In genomic region chr16:4604293-4604837, GRCm38 (mm10) we compare ENCODE assay signal across 9 mouse cellular contexts. TPM values are rescaled to one million over a fixed set of nuclear protein-coding genes. Genes with fewer than 3 reads are reported as not detected.
DNase-seq lines count a peak whose midpoint lies in the region; ATAC-seq and TF ChIP-seq lines count a peak whose summit lies in the region.
"Had no signal": no experiment of that assay in that cellular context is flagged by ENCODE, and none has a peak within 500 bp of the region (broad histone marks: within the 10 kb centered on the region; RNA-seq: fewer than 3 reads in every experiment).

No protein-coding gene starts in this region.

- no peak overlapping the region for H3K4me3 ChIP-seq in hindbrain, embryonic 11.5 days (ENCODE audit: low read depth, low read length)
- no peak overlapping the region for H3K4me3 ChIP-seq in hindbrain, embryonic 14.5 days (replicated peaks; ENCODE audit: low read length)
- H3K4me3 ChIP-seq in embryonic facial prominence, embryonic 14.5 days (ENCODE audit: low read depth, low read length), result no peak overlapping the region
- H3K4me3 ChIP-seq in kidney, embryonic 14.5 days (ENCODE audit: low read length), result no peak overlapping the region
- no peak overlapping the region for H3K4me3 ChIP-seq in lung, postnatal 0 days (ENCODE audit: low read depth, low read length)
- H3K4me3 ChIP-seq: erythroblast, embryonic 14.5 days had no signal

- H3K36me3 ChIP-seq in hindbrain, embryonic 11.5 days (ENCODE audit: control insufficient read depth, insufficient read depth, low read length), result no peaks in the 10 kb centered on the region
- 0 out of 2 replicates have a peak, but pooled peaks cover 8% of the 10 kb centered on the region for H3K36me3 ChIP-seq in hindbrain, embryonic 14.5 days (replicated peaks; ENCODE audit: control insufficient read depth, insufficient read depth)
- H3K36me3 ChIP-seq in embryonic facial prominence, embryonic 14.5 days (ENCODE audit: control insufficient read depth, insufficient read depth, low read length), result peaks cover 8% of the 10 kb centered on the region; the same call in 1 of the 2 replicates
- H3K36me3 ChIP-seq in kidney, embryonic 14.5 days (ENCODE audit: control insufficient read depth, insufficient read depth, low read length), result peaks cover 9% of the 10 kb centered on the region
- H3K36me3 ChIP-seq in lung, postnatal 0 days (ENCODE audit: insufficient read depth, low read length), result no peaks in the 10 kb centered on the region

- TF ChIP-seq CTCF in lung, postnatal 0 days (IDR thresholded peaks at IDR 0.05), result no peak

- H3K4me2 ChIP-seq in hindbrain, embryonic 11.5 days (replicated peaks; ENCODE audit: low read depth, low read length), result no peak overlapping the region
- H3K4me2 ChIP-seq in hindbrain, embryonic 14.5 days (replicated peaks), result no peak overlapping the region
- H3K4me2 ChIP-seq in embryonic facial prominence, embryonic 14.5 days (ENCODE audit: low read depth, low read length), result no peak overlapping the region
- H3K4me2 ChIP-seq in kidney, embryonic 14.5 days (replicated peaks; ENCODE audit: low read depth, low read length), result no peak overlapping the region; the same call in 1 of the 2 replicates
- no peak overlapping the region for H3K4me2 ChIP-seq in lung, postnatal 0 days (replicated peaks; ENCODE audit: low read depth, low read length)

- TF ChIP-seq EP300 in lung, postnatal 0 days (IDR thresholded peaks at IDR 0.05), result no peak

- WGBS in hindbrain, embryonic 11.5 days, result 67% methylated on average over 11 of the region's 11 CpGs
- WGBS in hindbrain, embryonic 14.5 days, result 74% methylated on average over 11 of the region's 11 CpGs
- 68% methylated on average over 8 of the region's 11 CpGs for WGBS in embryonic facial prominence, embryonic 14.5 days
- WGBS in kidney, embryonic 14.5 days, result 52% methylated on average over 11 of the region's 11 CpGs
- WGBS in lung, postnatal 0 days, result 45% methylated on average over 11 of the region's 11 CpGs

- DNase-seq in hindbrain, embryonic 11.5 days (ENCODE audit: low spot score), result no peak
- no peak for DNase-seq in hindbrain, embryonic 14.5 days (ENCODE audit: low spot score)
- DNase-seq in embryonic facial prominence, embryonic 14.5 days (ENCODE audit: low spot score), result no peak
- peak; percentile 37 for DNase-seq in lung, postnatal 0 days (ENCODE audit: low spot score)
- DNase-seq in adrenal gland, adult 8-10 months, result no peak

- ATAC-seq in hindbrain, embryonic 11.5 days (ENCODE audit: low FRiP score), result no peak
- no peak for ATAC-seq in hindbrain, embryonic 14.5 days (ENCODE audit: low FRiP score)
- ATAC-seq in embryonic facial prominence, embryonic 14.5 days (ENCODE audit: low read depth), result no peak
- ATAC-seq in kidney, embryonic 14.5 days (ENCODE audit: low FRiP score, low TSS enrichment), result no peak
- no peak for ATAC-seq in lung, postnatal 0 days
- ATAC-seq in megakaryocyte, adult 5-6 weeks (ENCODE audit: poor library complexity, severe bottlenecking), result no peak

- H3K9me3 ChIP-seq in hindbrain, embryonic 11.5 days (ENCODE audit: control insufficient read depth, low read length), result no peaks in the 10 kb centered on the region
- H3K9me3 ChIP-seq in hindbrain, embryonic 14.5 days (ENCODE audit: control insufficient read depth, low read length), result no peaks in the 10 kb centered on the region
- H3K9me3 ChIP-seq in embryonic facial prominence, embryonic 14.5 days (ENCODE audit: control insufficient read depth, low read length), result no peaks in the 10 kb centered on the region
- no peaks in the 10 kb centered on the region for H3K9me3 ChIP-seq in kidney, embryonic 14.5 days (ENCODE audit: control insufficient read depth, low read length)
- H3K9me3 ChIP-seq in lung, postnatal 0 days (ENCODE audit: low read length), result no peaks in the 10 kb centered on the region

- H3K27me3 ChIP-seq in hindbrain, embryonic 11.5 days (ENCODE audit: control insufficient read depth, insufficient read depth, low read length), result no peaks in the 10 kb centered on the region
- no peaks in the 10 kb centered on the region for H3K27me3 ChIP-seq in hindbrain, embryonic 14.5 days (ENCODE audit: control insufficient read depth, insufficient read depth, low read length)
- H3K27me3 ChIP-seq in embryonic facial prominence, embryonic 14.5 days (replicated peaks; ENCODE audit: control insufficient read depth, insufficient read depth, low read length), result no peaks in the 10 kb centered on the region
- H3K27me3 ChIP-seq in kidney, embryonic 14.5 days (ENCODE audit: control insufficient read depth, insufficient read depth, low read length), result no peaks in the 10 kb centered on the region
- H3K27me3 ChIP-seq in lung, postnatal 0 days (replicated peaks; ENCODE audit: insufficient read depth, low read length), result no peaks in the 10 kb centered on the region

- peak overlapping the region; percentile 11; the same call in 1 of the 2 replicates for H3K27ac ChIP-seq in hindbrain, embryonic 11.5 days (ENCODE audit: low read depth, low read length)
- no peak overlapping the region for H3K27ac ChIP-seq in hindbrain, embryonic 14.5 days
- no peak overlapping the region; the same call in 1 of the 2 replicates for H3K27ac ChIP-seq in embryonic facial prominence, embryonic 14.5 days (replicated peaks; ENCODE audit: low read depth, low read length)
- H3K27ac ChIP-seq in kidney, embryonic 14.5 days (ENCODE audit: low read depth, low read length), result peak overlapping the region; percentile 85
- H3K27ac ChIP-seq in lung, postnatal 0 days (ENCODE audit: low read length), result peak overlapping the region; percentile 51; the same call in 1 of the 2 replicates

- 0 out of 2 replicates have a peak overlapping the region, but pooled peaks have one; percentile 19 for H3K9ac ChIP-seq in hindbrain, embryonic 11.5 days (ENCODE audit: low read depth, low read length)
- no peak overlapping the region for H3K9ac ChIP-seq in hindbrain, embryonic 14.5 days
- 0 out of 2 replicates have a peak overlapping the region, but pooled peaks have one; percentile 17 for H3K9ac ChIP-seq in embryonic facial prominence, embryonic 14.5 days (ENCODE audit: low read depth, low read length)
- H3K9ac ChIP-seq in kidney, embryonic 14.5 days (ENCODE audit: low read depth, low read length), result peak overlapping the region; percentile 46; the same call in 1 of the 2 replicates
- no peak overlapping the region for H3K9ac ChIP-seq in lung, postnatal 0 days (replicated peaks; ENCODE audit: low read depth)

- peaks cover 43% of the 10 kb centered on the region for H3K4me1 ChIP-seq in hindbrain, embryonic 11.5 days (replicated peaks; ENCODE audit: control insufficient read depth, insufficient read depth, low read length)
- peaks cover 50% of the 10 kb centered on the region for H3K4me1 ChIP-seq in hindbrain, embryonic 14.5 days (replicated peaks; ENCODE audit: control insufficient read depth, insufficient read depth, low read length)
- H3K4me1 ChIP-seq in embryonic facial prominence, embryonic 14.5 days (ENCODE audit: control insufficient read depth, insufficient read depth, low read length), result peaks cover 62% of the 10 kb centered on the region
- peaks cover 81% of the 10 kb centered on the region for H3K4me1 ChIP-seq in kidney, embryonic 14.5 days (ENCODE audit: control insufficient read depth, insufficient read depth, low read length)
- peaks cover 28% of the 10 kb centered on the region; the same call in 1 of the 2 replicates for H3K4me1 ChIP-seq in lung, postnatal 0 days (ENCODE audit: insufficient read depth, low read depth, low read length)

RNA-seq across cellular contexts. Expression of gene Glis2, which starts 9.9 kb away (rescaled TPM):
- 26.3 and 27.6 TPM in 2 replicates for polyA plus RNA-seq in hindbrain, embryonic 11.5 days (2014; fragmentation: Nextera tagmentation; extraction: Ambion mirVana)
- polyA plus RNA-seq in hindbrain, embryonic 14.5 days (2014; fragmentation: Nextera tagmentation; extraction: Ambion mirVana), result 18.1 and 19.0 TPM in 2 replicates
- polyA plus RNA-seq in embryonic facial prominence, embryonic 14.5 days (2014; fragmentation: Nextera tagmentation; extraction: Ambion mirVana), result 34.7 and 36.3 TPM in 2 replicates
- 42.4 and 47.3 TPM in 2 replicates for polyA plus RNA-seq in kidney, embryonic 14.5 days (2014; fragmentation: Nextera tagmentation; extraction: Ambion mirVana)
- 20.7 and 26.5 TPM in 2 replicates for polyA plus RNA-seq in lung, postnatal 0 days (2015; fragmentation: Nextera tagmentation; extraction: Ambion mirVana)
- total RNA-seq in adrenal gland, adult 8-10 months (2022), result 10 to 100 TPM; 14.6 to 28.9 (median 23.8) TPM
- 0.80 TPM in 2 replicates for total RNA-seq in megakaryocyte, adult 5-6 weeks (2015)
- total RNA-seq in megakaryocyte, adult 5-6 weeks (2017), result 0.28 and 0.51 TPM in 2 replicates
- total RNA-seq: neutrophil, adult 5-6 weeks had no signal

RNA-seq across cellular contexts. Expression of gene Pam16, which starts 20.4 kb away (rescaled TPM):
- 113 and 117 TPM in 2 replicates for polyA plus RNA-seq in hindbrain, embryonic 11.5 days (2014; fragmentation: Nextera tagmentation; extraction: Ambion mirVana)
- polyA plus RNA-seq in hindbrain, embryonic 14.5 days (2014; fragmentation: Nextera tagmentation; extraction: Ambion mirVana), result 174 and 193 TPM in 2 replicates
- 90.8 and 90.9 TPM in 2 replicates for polyA plus RNA-seq in embryonic facial prominence, embryonic 14.5 days (2014; fragmentation: Nextera tagmentation; extraction: Ambion mirVana)
- 102 and 116 TPM in 2 replicates for polyA plus RNA-seq in kidney, embryonic 14.5 days (2014; fragmentation: Nextera tagmentation; extraction: Ambion mirVana)
- polyA plus RNA-seq in lung, postnatal 0 days (2015; fragmentation: Nextera tagmentation; extraction: Ambion mirVana), result 76.2 and 78.4 TPM in 2 replicates
- 100 to 1,000 TPM in 2 of 4 experiments, 10 to 100 TPM in 2; 81.7 to 124 (median 102) TPM for total RNA-seq in adrenal gland, adult 8-10 months (2022)
- 30.8 and 42.8 TPM in 2 replicates for total RNA-seq in megakaryocyte, adult 5-6 weeks (2015)
- total RNA-seq in megakaryocyte, adult 5-6 weeks (2017), result 18.1 and 24.3 TPM in 2 replicates

RNA-seq across cellular contexts. Expression of gene Vasn, which starts 35.4 kb away (rescaled TPM):
- 7.9 and 9.4 TPM in 2 replicates for polyA plus RNA-seq in hindbrain, embryonic 11.5 days (2014; fragmentation: Nextera tagmentation; extraction: Ambion mirVana)
- 6.4 and 6.6 TPM in 2 replicates for polyA plus RNA-seq in hindbrain, embryonic 14.5 days (2014; fragmentation: Nextera tagmentation; extraction: Ambion mirVana)
- polyA plus RNA-seq in embryonic facial prominence, embryonic 14.5 days (2014; fragmentation: Nextera tagmentation; extraction: Ambion mirVana), result 31.3 and 32.4 TPM in 2 replicates
- 14.4 and 16.1 TPM in 2 replicates for polyA plus RNA-seq in kidney, embryonic 14.5 days (2014; fragmentation: Nextera tagmentation; extraction: Ambion mirVana)
- polyA plus RNA-seq in lung, postnatal 0 days (2015; fragmentation: Nextera tagmentation; extraction: Ambion mirVana), result 17.4 and 18.0 TPM in 2 replicates
- 10 to 100 TPM; 10.1 to 16.9 (median 11.1) TPM for total RNA-seq in adrenal gland, adult 8-10 months (2022)
- total RNA-seq in megakaryocyte, adult 5-6 weeks (2015), result not detected in 2 replicates
- total RNA-seq in megakaryocyte, adult 5-6 weeks (2017), result 0.12 TPM in 1 of 2 replicates, not detected in the other

RNA-seq across cellular contexts. Expression of gene Dnaja3, which starts 35.4 kb away (rescaled TPM):
- 49.1 and 54.0 TPM in 2 replicates for polyA plus RNA-seq in hindbrain, embryonic 11.5 days (2014; fragmentation: Nextera tagmentation; extraction: Ambion mirVana)
- polyA plus RNA-seq in hindbrain, embryonic 14.5 days (2014; fragmentation: Nextera tagmentation; extraction: Ambion mirVana), result 54.6 and 64.8 TPM in 2 replicates
- 57.6 and 57.7 TPM in 2 replicates for polyA plus RNA-seq in embryonic facial prominence, embryonic 14.5 days (2014; fragmentation: Nextera tagmentation; extraction: Ambion mirVana)
- 46.3 and 68.8 TPM in 2 replicates for polyA plus RNA-seq in kidney, embryonic 14.5 days (2014; fragmentation: Nextera tagmentation; extraction: Ambion mirVana)
- polyA plus RNA-seq in lung, postnatal 0 days (2015; fragmentation: Nextera tagmentation; extraction: Ambion mirVana), result 37.8 and 38.9 TPM in 2 replicates
- total RNA-seq in adrenal gland, adult 8-10 months (2022), result 100 to 1,000 TPM; 107 to 132 (median 117) TPM
- 10.1 and 11.9 TPM in 2 replicates for total RNA-seq in megakaryocyte, adult 5-6 weeks (2015)
- total RNA-seq in megakaryocyte, adult 5-6 weeks (2017), result 26.1 and 27.8 TPM in 2 replicates

RNA-seq across cellular contexts. Expression of gene Tfap4, which starts 44.7 kb away (rescaled TPM):
- 16.1 TPM in 2 replicates for polyA plus RNA-seq in hindbrain, embryonic 11.5 days (2014; fragmentation: Nextera tagmentation; extraction: Ambion mirVana)
- polyA plus RNA-seq in hindbrain, embryonic 14.5 days (2014; fragmentation: Nextera tagmentation; extraction: Ambion mirVana), result 8.2 and 8.8 TPM in 2 replicates
- polyA plus RNA-seq in embryonic facial prominence, embryonic 14.5 days (2014; fragmentation: Nextera tagmentation; extraction: Ambion mirVana), result 16.6 and 17.2 TPM in 2 replicates
- 24.5 and 25.7 TPM in 2 replicates for polyA plus RNA-seq in kidney, embryonic 14.5 days (2014; fragmentation: Nextera tagmentation; extraction: Ambion mirVana)
- 5.7 and 6.4 TPM in 2 replicates for polyA plus RNA-seq in lung, postnatal 0 days (2015; fragmentation: Nextera tagmentation; extraction: Ambion mirVana)
- 10 to 100 TPM in 1 of 4 experiments, 1 to 10 TPM in 3; 6.1 to 10.8 (median 7.6) TPM for total RNA-seq in adrenal gland, adult 8-10 months (2022)
- total RNA-seq in megakaryocyte, adult 5-6 weeks (2015), result 10.1 and 11.1 TPM in 2 replicates
- 12.6 and 12.8 TPM in 2 replicates for total RNA-seq in megakaryocyte, adult 5-6 weeks (2017)

Comparison
In these comparisons a context has a peak if more than half of its experiments do, and no peak if none do; other contexts are left out.
1. H3K27ac ChIP-seq: peak in hindbrain, embryonic 11.5 days (single experiment), kidney, embryonic 14.5 days (single experiment) and lung, postnatal 0 days (single experiment); none in hindbrain, embryonic 14.5 days (single experiment) and embryonic facial prominence, embryonic 14.5 days (single experiment).
2. H3K9ac ChIP-seq: peak in hindbrain, embryonic 11.5 days (single experiment), embryonic facial prominence, embryonic 14.5 days (single experiment) and kidney, embryonic 14.5 days (single experiment); none in hindbrain, embryonic 14.5 days (single experiment) and lung, postnatal 0 days (single experiment).